Comparison of ENCODE assay signal across 10 mouse cellular contexts in genomic region chr16:32273338-32273737, GRCm38 (mm10). TPM values are rescaled to one million over a fixed set of nuclear protein-coding genes. Genes with fewer than 3 reads are reported as not detected.
DNase-seq lines count a peak whose midpoint lies in the region; ATAC-seq lines count a peak whose summit lies in the region.
"Had no signal": no experiment of that assay in that cellular context is flagged by ENCODE, and none has a peak within 500 bp of the region (broad histone marks: within the 10 kb centered on the region; RNA-seq: fewer than 3 reads in every experiment).

No protein-coding gene starts in this region.

- no peak for ATAC-seq in midbrain, embryonic 11.5 days (ENCODE audit: low FRiP score)
- no peak for ATAC-seq in midbrain, embryonic 13.5 days
- no peak for ATAC-seq in embryonic facial prominence, embryonic 11.5 days (replicated peaks; ENCODE audit: insufficient number of reproducible peaks, low FRiP score, low TSS enrichment, low read depth)

- H3K4me3 ChIP-seq in midbrain, embryonic 11.5 days (ENCODE audit: low read depth, low read length) = no peak overlapping the region
- H3K4me3 ChIP-seq in midbrain, embryonic 13.5 days (replicated peaks) = no peak overlapping the region
- H3K4me3 ChIP-seq in embryonic facial prominence, embryonic 11.5 days (ENCODE audit: low read depth, low read length) = no peak overlapping the region
- H3K4me3 ChIP-seq: embryonic facial prominence, embryonic 12.5 days had no signal

- 50% methylated on average over 9 of the region's 9 CpGs for WGBS in midbrain, embryonic 11.5 days
- WGBS in midbrain, embryonic 13.5 days = 55% methylated on average over 9 of the region's 9 CpGs
- 49% methylated on average over 9 of the region's 9 CpGs for WGBS in embryonic facial prominence, embryonic 11.5 days

- no peaks in the 10 kb centered on the region for H3K36me3 ChIP-seq in midbrain, embryonic 11.5 days (ENCODE audit: control insufficient read depth, insufficient read depth, low read length)
- no peaks in the 10 kb centered on the region for H3K36me3 ChIP-seq in midbrain, embryonic 13.5 days
- H3K36me3 ChIP-seq in embryonic facial prominence, embryonic 11.5 days (replicated peaks; ENCODE audit: control insufficient read depth, insufficient read depth, low read depth, low read length) = no peaks in the 10 kb centered on the region
- H3K36me3 ChIP-seq: embryonic facial prominence, embryonic 12.5 days had no signal

- H3K9me3 ChIP-seq in midbrain, embryonic 11.5 days (ENCODE audit: control insufficient read depth, low read length) = no peaks in the 10 kb centered on the region
- H3K9me3 ChIP-seq in midbrain, embryonic 13.5 days = no peaks in the 10 kb centered on the region
- no peaks in the 10 kb centered on the region for H3K9me3 ChIP-seq in embryonic facial prominence, embryonic 11.5 days (replicated peaks; ENCODE audit: control insufficient read depth, low read length)
- H3K9me3 ChIP-seq: embryonic facial prominence, embryonic 12.5 days had no signal

- H3K9ac ChIP-seq in midbrain, embryonic 11.5 days (ENCODE audit: low read length) = no peak overlapping the region
- H3K9ac ChIP-seq in midbrain, embryonic 13.5 days (replicated peaks) = no peak overlapping the region
- no peak overlapping the region for H3K9ac ChIP-seq in embryonic facial prominence, embryonic 11.5 days (replicated peaks; ENCODE audit: low read length)
- H3K9ac ChIP-seq: embryonic facial prominence, embryonic 12.5 days had no signal

- no peaks in the 10 kb centered on the region; the same call in 1 of the 2 replicates for H3K4me1 ChIP-seq in midbrain, embryonic 11.5 days (ENCODE audit: control insufficient read depth, insufficient read depth, low read length)
- H3K4me1 ChIP-seq in midbrain, embryonic 13.5 days (replicated peaks) = peaks cover 7% of the 10 kb centered on the region
- no peaks in the 10 kb centered on the region for H3K4me1 ChIP-seq in embryonic facial prominence, embryonic 11.5 days (ENCODE audit: control insufficient read depth, insufficient read depth, low read length)

- peak; percentile 12 for DNase-seq in embryo, embryonic 11 days
- DNase-seq in embryo, embryonic 10.5 days (ENCODE audit: low spot score) = no peak
- peak; percentile 85 for DNase-seq in midbrain, embryonic 11.5 days (ENCODE audit: low spot score, missing footprints)
- peak; percentile 15 for DNase-seq in embryonic facial prominence, embryonic 11.5 days (ENCODE audit: low spot score)
- DNase-seq in thymus, postnatal 0 days (ENCODE audit: low spot score) = peak; percentile 35
- no peak for DNase-seq in left cerebral cortex, adult 11 months (ENCODE audit: low spot score)
- DNase-seq in adrenal gland, adult 8-10 months = no peak

- H3K27ac ChIP-seq in midbrain, embryonic 11.5 days (ENCODE audit: low read depth, low read length) = no peak overlapping the region
- H3K27ac ChIP-seq in midbrain, embryonic 13.5 days = no peak overlapping the region
- no peak overlapping the region for H3K27ac ChIP-seq in embryonic facial prominence, embryonic 11.5 days (replicated peaks; ENCODE audit: low read depth, low read length)
- H3K27ac ChIP-seq: embryonic facial prominence, embryonic 12.5 days had no signal

- no peak overlapping the region for H3K4me2 ChIP-seq in midbrain, embryonic 11.5 days
- H3K4me2 ChIP-seq in midbrain, embryonic 13.5 days (replicated peaks) = no peak overlapping the region
- no peak overlapping the region for H3K4me2 ChIP-seq in embryonic facial prominence, embryonic 11.5 days (ENCODE audit: low read depth, low read length)
- H3K4me2 ChIP-seq: embryonic facial prominence, embryonic 12.5 days had no signal

- H3K27me3 ChIP-seq in midbrain, embryonic 11.5 days (ENCODE audit: control insufficient read depth, insufficient read depth, low read length) = no peaks in the 10 kb centered on the region
- H3K27me3 ChIP-seq in midbrain, embryonic 13.5 days = no peaks in the 10 kb centered on the region
- no peaks in the 10 kb centered on the region for H3K27me3 ChIP-seq in embryonic facial prominence, embryonic 11.5 days (ENCODE audit: control insufficient read depth, insufficient read depth, low read length)
- H3K27me3 ChIP-seq: embryonic facial prominence, embryonic 12.5 days had no signal

RNA-seq across cellular contexts. Expression of gene Smco1, which starts 2.1 kb away (rescaled TPM):
- not detected in 2 replicates for polyA plus RNA-seq in midbrain, embryonic 11.5 days (2014; fragmentation: Nextera tagmentation; extraction: Ambion mirVana)
- 0.14 and 0.15 TPM in 2 replicates for polyA plus RNA-seq in midbrain, embryonic 13.5 days (2015; fragmentation: Nextera tagmentation; extraction: Ambion mirVana)
- not detected in 2 replicates for polyA plus RNA-seq in embryonic facial prominence, embryonic 11.5 days (2014; fragmentation: Nextera tagmentation; extraction: Ambion mirVana)
- not detected in 2 replicates for polyA plus RNA-seq in thymus, postnatal 0 days (2015; fragmentation: Nextera tagmentation; extraction: Ambion mirVana)
- total RNA-seq in adrenal gland, adult 8-10 months (2022) = not detected
- polyA plus RNA-seq: embryonic facial prominence, embryonic 12.5 days; limb, embryonic 14.5 days had no signal

RNA-seq across cellular contexts. Expression of gene Rnf168, which starts 3.9 kb away (rescaled TPM):
- polyA plus RNA-seq in midbrain, embryonic 11.5 days (2014; fragmentation: Nextera tagmentation; extraction: Ambion mirVana) = 23.9 and 25.0 TPM in 2 replicates
- polyA plus RNA-seq in midbrain, embryonic 13.5 days (2015; fragmentation: Nextera tagmentation; extraction: Ambion mirVana) = 26.9 and 29.7 TPM in 2 replicates
- polyA plus RNA-seq in embryonic facial prominence, embryonic 11.5 days (2014; fragmentation: Nextera tagmentation; extraction: Ambion mirVana) = 25.4 and 26.0 TPM in 2 replicates
- 24.6 and 31.5 TPM in 2 replicates for polyA plus RNA-seq in thymus, postnatal 0 days (2015; fragmentation: Nextera tagmentation; extraction: Ambion mirVana)
- total RNA-seq in adrenal gland, adult 8-10 months (2022) = 10 to 100 TPM; 24.5 to 30.2 (median 26.0) TPM

RNA-seq across cellular contexts. Expression of gene Wdr53, which starts 26.3 kb away (rescaled TPM):
- 16.4 and 19.0 TPM in 2 replicates for polyA plus RNA-seq in midbrain, embryonic 11.5 days (2014; fragmentation: Nextera tagmentation; extraction: Ambion mirVana)
- polyA plus RNA-seq in midbrain, embryonic 13.5 days (2015; fragmentation: Nextera tagmentation; extraction: Ambion mirVana) = 15.6 and 16.2 TPM in 2 replicates
- 21.1 and 21.2 TPM in 2 replicates for polyA plus RNA-seq in embryonic facial prominence, embryonic 11.5 days (2014; fragmentation: Nextera tagmentation; extraction: Ambion mirVana)
- polyA plus RNA-seq in thymus, postnatal 0 days (2015; fragmentation: Nextera tagmentation; extraction: Ambion mirVana) = 23.9 and 26.8 TPM in 2 replicates
- total RNA-seq in adrenal gland, adult 8-10 months (2022) = 10 to 100 TPM; 13.0 to 17.8 (median 14.9) TPM

RNA-seq across cellular contexts. Expression of gene Fbxo45, which starts 26.4 kb away (rescaled TPM):
- 22.1 and 22.8 TPM in 2 replicates for polyA plus RNA-seq in midbrain, embryonic 11.5 days (2014; fragmentation: Nextera tagmentation; extraction: Ambion mirVana)
- 8.3 and 8.4 TPM in 2 replicates for polyA plus RNA-seq in midbrain, embryonic 13.5 days (2015; fragmentation: Nextera tagmentation; extraction: Ambion mirVana)
- polyA plus RNA-seq in embryonic facial prominence, embryonic 11.5 days (2014; fragmentation: Nextera tagmentation; extraction: Ambion mirVana) = 18.8 and 24.2 TPM in 2 replicates
- 8.8 and 11.9 TPM in 2 replicates for polyA plus RNA-seq in thymus, postnatal 0 days (2015; fragmentation: Nextera tagmentation; extraction: Ambion mirVana)
- total RNA-seq in adrenal gland, adult 8-10 months (2022) = 10 to 100 TPM; 16.8 to 20.1 (median 19.2) TPM

RNA-seq across cellular contexts. Expression of gene Ubxn7, which starts 58.7 kb away (rescaled TPM):
- 25.2 and 28.6 TPM in 2 replicates for polyA plus RNA-seq in midbrain, embryonic 11.5 days (2014; fragmentation: Nextera tagmentation; extraction: Ambion mirVana)
- 28.5 and 33.1 TPM in 2 replicates for polyA plus RNA-seq in midbrain, embryonic 13.5 days (2015; fragmentation: Nextera tagmentation; extraction: Ambion mirVana)
- polyA plus RNA-seq in embryonic facial prominence, embryonic 11.5 days (2014; fragmentation: Nextera tagmentation; extraction: Ambion mirVana) = 25.1 and 30.6 TPM in 2 replicates
- 20.0 and 21.8 TPM in 2 replicates for polyA plus RNA-seq in thymus, postnatal 0 days (2015; fragmentation: Nextera tagmentation; extraction: Ambion mirVana)
- 10 to 100 TPM; 58.8 to 79.6 (median 69.9) TPM for total RNA-seq in adrenal gland, adult 8-10 months (2022)

Comparison
In these comparisons a context has a peak if more than half of its experiments do, and no peak if none do; other contexts are left out.
1. DNase-seq: peak in embryo, embryonic 11 days (single experiment), midbrain, embryonic 11.5 days (single experiment), embryonic facial prominence, embryonic 11.5 days (single experiment) and thymus, postnatal 0 days (single experiment); none in embryo, embryonic 10.5 days (single experiment), left cerebral cortex, adult 11 months (single experiment) and adrenal gland, adult 8-10 months (single experiment).